Mouse (Mus musculus) spleen, adult 12 weeks (tissue): Measurements from ENCODE around the gene BC049352.

Source experiments
- DNase-seq: peaks from one replicate; pipeline ENCODE4 v3.0.0; 2022; ENCODE audit warnings: low spot score

Gene BC049352

DNA sequence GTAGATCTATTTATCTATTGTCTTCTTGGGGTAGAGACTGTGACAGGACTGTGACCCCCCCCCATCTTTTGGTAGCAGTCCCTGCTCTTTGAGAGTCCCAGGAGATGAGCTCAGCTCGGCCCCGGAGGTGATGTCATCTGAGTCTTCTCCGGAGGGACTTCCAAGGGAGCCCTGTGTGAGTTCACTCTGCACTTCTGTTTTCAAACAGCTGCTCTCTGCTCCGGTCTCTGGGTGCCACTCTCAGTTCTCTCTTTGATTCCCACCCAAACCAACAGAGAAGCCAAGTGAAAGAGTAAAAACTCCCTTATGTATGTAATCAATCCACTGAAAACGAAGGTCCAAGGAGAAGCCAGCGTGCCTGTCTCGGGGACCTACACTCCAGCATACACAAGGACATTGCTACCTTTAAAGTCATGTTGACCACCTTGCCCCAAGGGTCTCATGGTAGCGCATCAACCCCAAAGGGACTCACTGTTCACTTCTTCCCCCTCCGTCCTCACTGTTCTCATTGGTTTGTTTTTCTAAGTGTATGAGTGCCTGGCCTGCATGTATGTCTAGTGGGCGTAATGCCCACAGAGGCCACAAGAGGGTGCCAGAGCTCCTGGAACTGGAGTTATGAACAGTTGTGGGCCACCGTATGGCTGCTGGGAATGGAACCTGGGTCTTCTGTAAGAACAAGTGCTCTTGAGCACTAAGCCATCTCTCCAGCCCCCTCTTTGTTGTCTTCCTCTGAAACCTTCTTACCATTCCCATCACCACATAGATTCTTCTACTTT is 117.6 kb downstream of the BC049352 start:
- DNase-seq = peak; percentile 49
